Comparison of ENCODE assay signal across 12 mouse cellular contexts in genomic region chr8:74973904-74974303, GRCm38 (mm10).
"Had no signal": no experiment of that assay in that cellular context is flagged by ENCODE, and none has a peak within 500 bp of the region (broad histone marks: within the 10 kb centered on the region; RNA-seq: fewer than 3 reads in every experiment).

No protein-coding gene starts in this region.

- H3K36me3 ChIP-seq: kidney, embryonic 15.5 days; limb, embryonic 15.5 days; liver, embryonic 12.5 days had no signal

- H3K9ac ChIP-seq: kidney, embryonic 15.5 days; limb, embryonic 15.5 days; liver, embryonic 12.5 days; lung, embryonic 14.5 days had no signal

- H3K9me3 ChIP-seq: kidney, embryonic 15.5 days; limb, embryonic 15.5 days; liver, embryonic 12.5 days had no signal

- H3K4me2 ChIP-seq: kidney, embryonic 15.5 days; limb, embryonic 15.5 days; liver, embryonic 12.5 days; lung, embryonic 14.5 days had no signal

- H3K27me3 ChIP-seq: kidney, embryonic 15.5 days; limb, embryonic 15.5 days; liver, embryonic 12.5 days had no signal

- H3K4me3 ChIP-seq: kidney, embryonic 15.5 days; limb, embryonic 15.5 days; liver, embryonic 12.5 days; myocyte had no signal

- ATAC-seq: liver, embryonic 12.5 days had no signal

- H3K27ac ChIP-seq: kidney, embryonic 15.5 days; limb, embryonic 15.5 days; liver, embryonic 12.5 days had no signal

- H3K4me1 ChIP-seq: kidney, embryonic 15.5 days; limb, embryonic 15.5 days had no signal

- DNase-seq: kidney, adult 2 months; kidney, postnatal 14 days; lung, embryonic 14.5 days; lung, postnatal 10 days; lung, postnatal 4 days; retina, postnatal 1 day; right cerebral cortex, postnatal 14 days; thymus, postnatal 36 days had no signal
